Mouse (Mus musculus) limb, embryonic 15.5 days (tissue): Measurements from ENCODE around the gene Ptbp1. TPM values are rescaled to one million over a fixed set of nuclear protein-coding genes. Genes with fewer than 3 reads are reported as not detected.

Source experiments
- ATAC-seq: fragments of 200-750 bp; cut with Nextera tagmentation; 2 replicates; pipeline ENCODE4 v1.8.0; 2017; ENCODE audit warnings: low read depth, moderate TSS enrichment; ENCODE audit not compliant: insufficient number of reproducible peaks, low FRiP score, low TSS enrichment
- H3K27ac ChIP-seq: fragments of 300-500 bp; sonication (generic); 2 replicates; pipeline ENCODE4 v1.5.1; 2015; ENCODE audit warnings: moderate library complexity, mild to moderate bottlenecking, inconsistent platforms
- H3K27me3 ChIP-seq: fragments of 300-500 bp; sonication (generic); 2 replicates; pipeline ENCODE4 v1.6.1; 2015; ENCODE audit warnings: inconsistent platforms
- H3K36me3 ChIP-seq: fragments of 300-500 bp; sonication (generic); 2 replicates; pipeline ENCODE4 v1.6.1; 2015; ENCODE audit warnings: inconsistent platforms
- H3K4me1 ChIP-seq: fragments of 300-500 bp; sonication (generic); 2 replicates; pipeline ENCODE4 v1.6.1; 2015; ENCODE audit warnings: inconsistent platforms
- H3K4me2 ChIP-seq: fragments of 300-500 bp; sonication (generic); 2 replicates; pipeline ENCODE4 v1.6.1; 2015; ENCODE audit warnings: mild to moderate bottlenecking, inconsistent platforms
- H3K4me3 ChIP-seq: fragments of 300-500 bp; sonication (generic); 2 replicates; pipeline ENCODE4 v1.5.1; 2015; ENCODE audit warnings: mild to moderate bottlenecking, inconsistent platforms
- H3K9ac ChIP-seq: fragments of 300-500 bp; sonication (generic); 2 replicates; pipeline ENCODE4 v1.6.1; 2015; ENCODE audit warnings: inconsistent platforms
- H3K9me3 ChIP-seq: fragments of 300-500 bp; sonication (generic); 2 replicates; pipeline ENCODE4 v1.6.1; 2016; ENCODE audit warnings: inconsistent platforms
- WGBS: fragments of 180-500 bp; shearing (Covaris S2); methylation state at CpG from one replicate; pipeline ENCODE4 v1.1.7; 2015; 5-methylcytosine and 5-hydroxymethylcytosine counted together
- polyA plus RNA-seq: library from polyadenylated mRNA; unstranded; fragments of >200 nt; fragmentation: Nextera tagmentation; extraction: Ambion mirVana; gene quantifications from 2 replicates; pipeline ENCODE4 v1.2.1, GENCODE M21; 2015

The Ptbp1 gene
- polyA plus RNA-seq, 1 experiment from 2014 or later, result 303 TPM

DNA sequence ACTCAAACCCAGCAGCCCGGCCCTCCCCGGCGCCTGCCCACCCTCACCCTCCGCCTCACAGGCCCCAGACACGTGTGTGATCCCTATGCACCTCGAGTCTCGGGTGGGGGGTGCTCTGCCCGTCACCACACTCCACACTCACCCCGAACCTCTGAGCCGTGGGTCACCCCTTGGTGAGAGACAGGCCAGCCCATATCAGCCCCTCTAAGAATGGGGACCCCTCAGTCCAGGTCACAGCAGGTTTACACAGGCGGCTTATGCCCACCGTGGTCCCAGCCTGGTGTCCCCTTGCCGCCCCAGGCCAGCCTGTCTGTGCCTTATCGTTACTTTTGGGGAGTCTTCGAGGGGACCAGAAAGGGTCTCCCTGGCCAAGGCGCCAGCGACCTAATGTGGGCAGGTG, 34.6 kb upstream of the Ptbp1 start:
- WGBS, result 92% methylated on average over 17 of the region's 17 CpGs

DNA sequence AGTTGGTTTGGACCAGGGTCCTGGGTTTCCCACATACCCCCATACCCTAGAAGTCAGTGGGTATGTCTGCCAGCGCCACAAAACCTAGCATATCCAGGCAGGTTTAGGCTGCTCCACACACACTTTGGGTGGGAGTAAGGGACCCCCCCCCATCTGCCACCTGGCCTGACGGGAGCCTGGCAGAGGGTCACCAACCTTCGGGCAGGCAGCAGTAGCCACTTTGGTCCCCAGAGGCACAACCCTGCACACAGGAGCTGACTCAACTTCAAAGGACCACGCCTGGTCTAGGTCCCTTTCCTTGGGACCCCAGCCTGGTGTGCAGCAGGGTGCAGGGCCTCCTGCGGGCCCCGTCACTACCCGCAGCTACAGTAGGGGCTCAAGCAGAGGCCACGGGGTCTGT, 34.0 kb upstream of the Ptbp1 start:
- Histone ChIP-seq H3K9me3 (no peaks in the 10 kb centered on the region), H3K27ac (no peak overlapping the region), H3K4me2 (no peak overlapping the region), H3K4me3 (no peak overlapping the region), H3K9ac (no peak overlapping the region), H3K27me3 (no peaks in the 10 kb centered on the region), H3K4me1 (peaks cover 19% of the 10 kb centered on the region), H3K36me3 (peaks cover 47% of the 10 kb centered on the region)
- 80% methylated on average over 6 of the region's 8 CpGs for WGBS
- no peak for ATAC-seq

More for the DNA sequence above, 34.6 kb upstream of the Ptbp1 start:
- no peak overlapping the region for H3K4me3 ChIP-seq
- no peak overlapping the region for H3K27ac ChIP-seq
- H3K9me3 ChIP-seq, result no peaks in the 10 kb centered on the region
- ATAC-seq, result no peak
- no peaks in the 10 kb centered on the region for H3K27me3 ChIP-seq
- H3K36me3 ChIP-seq, result peaks cover 50% of the 10 kb centered on the region
- H3K4me2 ChIP-seq, result no peak overlapping the region
- H3K4me1 ChIP-seq, result peaks cover 19% of the 10 kb centered on the region
- no peak overlapping the region for H3K9ac ChIP-seq

DNA sequence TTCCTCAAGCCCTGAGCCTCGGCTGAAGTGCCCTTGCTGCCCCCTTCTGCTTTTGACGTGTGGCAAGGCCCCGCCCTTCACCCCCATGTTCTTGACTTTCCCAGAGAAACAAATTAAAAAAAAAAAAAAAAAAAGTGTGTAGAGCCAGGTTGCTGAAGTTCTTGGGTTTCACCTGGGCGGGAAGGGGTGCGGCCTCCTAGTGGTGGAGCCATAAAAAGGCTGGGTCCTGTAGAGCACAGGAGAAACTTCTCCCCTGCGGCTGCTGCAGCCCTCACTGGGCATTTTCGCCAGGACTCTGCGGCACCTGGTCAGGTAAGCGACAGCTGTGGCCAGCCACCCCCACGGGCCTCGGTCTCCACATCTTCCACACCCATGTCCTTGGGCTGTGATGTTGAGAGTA, 33.4 kb upstream of the Ptbp1 start, which contains the start of gene Misp:
Gene Misp (plus strand): TSS at position 208 of the 400 bp plus-strand sequence.
- Histone ChIP-seq H3K27me3 (no peaks in the 10 kb centered on the region), H3K4me3 (no peak within 1 kb of the TSS), H3K36me3 (peaks cover 42% of the 10 kb centered on the region), H3K9ac (no peak within 1 kb of the TSS), H3K9me3 (no peaks in the 10 kb centered on the region), H3K4me2 (no peak within 1 kb of the TSS), H3K4me1 (peaks cover 19% of the 10 kb centered on the region), H3K27ac (no peak within 1 kb of the TSS)
- no peak for ATAC-seq
- WGBS, result 48% methylated on average over 11 of the region's 11 CpGs

DNA sequence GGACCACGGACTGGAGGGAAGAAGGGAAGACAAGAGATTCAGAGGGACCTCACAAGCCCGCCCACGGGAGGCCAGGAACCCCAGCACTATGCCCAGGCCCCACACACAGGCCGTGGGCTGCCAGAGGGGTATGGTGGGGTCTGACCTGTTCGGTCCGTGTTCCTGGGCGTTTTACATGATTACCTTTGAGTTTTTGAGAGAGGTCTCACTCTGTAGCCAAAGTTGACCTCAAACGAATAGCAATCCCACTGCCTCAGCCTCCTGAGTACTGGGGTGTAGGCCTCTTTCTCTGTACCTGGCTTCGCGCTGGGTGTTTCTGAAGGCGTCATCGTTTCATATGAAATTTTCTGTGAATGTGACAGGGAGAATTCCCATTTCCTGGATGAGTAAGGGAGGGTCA, 32.5 kb upstream of the Ptbp1 start:
- WGBS, result 89% methylated on average over 12 of the region's 12 CpGs
- no peak overlapping the region for H3K27ac ChIP-seq
- no peaks in the 10 kb centered on the region for H3K27me3 ChIP-seq
- H3K36me3 ChIP-seq, result peaks cover 32% of the 10 kb centered on the region
- no peak overlapping the region for H3K4me2 ChIP-seq
- no peak overlapping the region for H3K9ac ChIP-seq
- no peaks in the 10 kb centered on the region for H3K9me3 ChIP-seq
- ATAC-seq, result no peak
- peaks cover 19% of the 10 kb centered on the region for H3K4me1 ChIP-seq
- no peak overlapping the region for H3K4me3 ChIP-seq

DNA sequence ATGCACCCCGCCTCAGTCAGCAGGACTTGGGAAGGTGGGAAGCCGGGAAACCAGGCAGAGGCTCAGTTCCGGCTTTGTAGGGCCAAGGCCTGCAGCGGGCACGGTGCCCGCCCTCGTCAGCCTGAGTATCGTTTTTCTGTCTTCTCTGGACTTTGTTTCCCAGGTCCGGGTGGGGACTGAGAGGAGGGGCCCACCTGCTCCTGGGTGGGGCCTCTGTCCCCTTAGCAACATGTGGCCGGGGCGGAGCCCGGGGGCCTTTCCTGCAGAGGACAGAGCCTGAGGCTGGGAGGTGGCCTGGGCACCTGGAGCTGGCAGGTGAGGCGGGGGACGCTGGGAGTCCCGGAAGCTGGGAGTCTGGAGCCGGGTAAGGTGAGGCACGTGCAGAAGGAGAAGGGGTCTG, 31.9 kb upstream of the Ptbp1 start:
- no peaks in the 10 kb centered on the region for H3K9me3 ChIP-seq
- no peak overlapping the region for H3K9ac ChIP-seq
- H3K4me3 ChIP-seq, result no peak overlapping the region
- no peak for ATAC-seq
- H3K27me3 ChIP-seq, result no peaks in the 10 kb centered on the region
- peaks cover 19% of the 10 kb centered on the region for H3K4me1 ChIP-seq
- peaks cover 28% of the 10 kb centered on the region for H3K36me3 ChIP-seq
- H3K4me2 ChIP-seq, result peak overlapping the region; percentile 26
- WGBS, result 22% methylated on average over 17 of the region's 17 CpGs
- 0 out of 2 replicates have a peak overlapping the region, but pooled peaks have one; percentile 54 for H3K27ac ChIP-seq

DNA sequence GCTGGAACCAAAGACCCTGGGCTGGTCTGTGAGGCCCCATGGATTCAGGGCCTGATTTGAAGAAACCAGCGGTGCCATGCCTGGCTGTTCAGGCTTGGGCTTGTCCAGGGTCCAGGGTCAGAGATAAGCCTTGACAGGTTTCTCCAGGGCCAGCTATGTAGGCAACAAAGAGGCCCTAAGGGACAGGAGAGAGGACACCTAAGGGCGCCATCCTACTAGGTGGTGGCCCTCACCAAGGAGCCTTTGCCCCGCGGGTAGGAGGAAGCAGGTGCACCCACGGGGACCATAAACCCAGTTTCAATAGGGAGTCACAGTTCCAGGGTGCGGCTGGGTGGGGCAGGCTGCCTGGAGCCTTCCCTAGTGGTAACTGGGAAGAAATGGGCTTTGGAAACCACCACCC, 31.2 kb upstream of the Ptbp1 start:
- Histone ChIP-seq H3K4me1 (peaks cover 19% of the 10 kb centered on the region), H3K9ac (no peak overlapping the region), H3K36me3 (peaks cover 28% of the 10 kb centered on the region), H3K4me2 (no peak overlapping the region), H3K4me3 (no peak overlapping the region), H3K27ac (no peak overlapping the region), H3K27me3 (no peaks in the 10 kb centered on the region), H3K9me3 (no peaks in the 10 kb centered on the region)
- no peak for ATAC-seq
- WGBS, result 76% methylated on average over 6 of the region's 6 CpGs

DNA sequence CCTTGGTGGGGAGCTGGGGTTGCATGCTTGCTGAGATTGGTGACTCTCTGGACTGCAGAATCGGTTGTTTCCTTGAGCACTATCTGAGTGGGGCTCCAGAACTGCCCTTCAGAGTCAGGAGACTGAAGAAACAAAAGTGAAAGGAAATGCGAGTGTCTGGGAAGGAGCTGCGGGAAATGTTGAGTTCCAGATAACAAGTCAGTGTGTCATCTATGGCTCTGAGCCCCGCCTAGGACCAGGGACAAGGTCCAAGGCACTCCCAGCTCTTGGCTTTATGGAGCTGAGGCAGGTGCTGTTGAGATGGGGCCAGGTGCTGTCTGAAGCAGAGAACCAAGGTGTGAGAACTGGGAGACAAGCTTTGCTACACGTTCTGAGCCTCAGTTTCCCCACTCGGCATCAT, 29.8 kb upstream of the Ptbp1 start:
- Histone ChIP-seq H3K9me3 (no peaks in the 10 kb centered on the region), H3K27me3 (no peaks in the 10 kb centered on the region), H3K4me1 (peaks cover 19% of the 10 kb centered on the region), H3K9ac (no peak overlapping the region), H3K4me2 (no peak overlapping the region), H3K27ac (no peak overlapping the region), H3K36me3 (peaks cover 15% of the 10 kb centered on the region), H3K4me3 (no peak overlapping the region)
- WGBS, result 65% methylated on average over 6 of the region's 6 CpGs
- no peak for ATAC-seq

DNA sequence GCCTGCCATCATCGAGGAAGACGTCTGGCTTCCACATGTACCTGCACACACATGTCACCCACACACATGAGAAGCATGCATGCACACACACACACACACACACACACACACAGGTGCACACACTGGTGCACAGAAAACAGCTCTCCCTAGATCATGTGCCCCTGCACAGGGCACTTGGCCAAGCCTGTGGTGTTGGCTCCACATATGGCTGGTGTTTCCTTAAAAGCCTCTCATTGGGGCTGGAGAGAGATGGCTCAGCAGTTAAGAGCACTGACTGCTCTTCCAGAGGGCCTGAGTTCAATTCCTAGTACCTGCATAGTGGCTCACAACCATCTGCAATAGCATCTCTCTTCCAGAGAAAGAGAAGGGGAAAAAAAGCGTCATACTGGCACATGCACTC, 22.6 kb upstream of the Ptbp1 start:
- no peak overlapping the region for H3K27ac ChIP-seq
- no peak overlapping the region for H3K4me2 ChIP-seq
- no peak overlapping the region for H3K9ac ChIP-seq
- no peaks in the 10 kb centered on the region for H3K36me3 ChIP-seq
- H3K4me3 ChIP-seq, result no peak overlapping the region
- H3K27me3 ChIP-seq, result no peaks in the 10 kb centered on the region
- no peak for ATAC-seq
- H3K4me1 ChIP-seq, result peaks cover 14% of the 10 kb centered on the region
- 75% methylated on average over 3 of the region's 3 CpGs for WGBS
- no peaks in the 10 kb centered on the region for H3K9me3 ChIP-seq

DNA sequence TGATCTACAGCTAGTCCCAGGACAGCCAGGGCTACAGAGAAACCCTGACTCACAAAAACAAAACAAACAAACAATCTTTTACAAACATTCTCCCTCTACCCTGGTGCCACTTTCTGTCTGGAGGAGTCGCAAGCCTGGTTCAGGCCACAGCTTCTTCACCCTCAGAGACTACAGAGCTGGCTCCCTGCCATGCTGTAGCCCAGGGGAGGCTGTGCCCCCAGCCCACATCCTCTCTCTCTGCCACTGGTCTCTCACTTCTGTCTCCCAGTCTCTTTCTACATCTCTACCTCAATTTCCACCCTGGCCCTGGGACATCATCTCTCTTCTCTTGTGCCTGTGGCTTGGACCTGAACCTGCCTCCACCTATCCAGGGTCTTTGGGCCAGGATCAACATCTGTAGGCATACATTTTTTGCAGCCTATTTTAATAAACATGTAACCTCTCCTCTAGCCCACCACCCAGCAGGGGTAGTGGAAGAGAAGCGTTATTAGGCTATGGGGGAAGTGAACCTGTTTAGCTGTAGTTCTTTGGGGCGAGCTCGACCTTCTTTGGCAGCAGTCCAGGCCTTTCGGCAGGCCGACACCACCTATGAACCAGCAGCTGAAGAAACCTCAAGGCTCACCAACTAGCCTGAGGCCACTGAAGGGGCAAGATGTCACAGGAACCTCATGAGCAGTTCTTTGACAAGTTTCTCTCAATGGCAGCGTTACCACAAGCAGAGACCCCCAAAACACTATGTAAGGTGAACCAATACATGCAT, 22.0 kb upstream of the Ptbp1 start:
- H3K4me3 ChIP-seq, result no peak overlapping the region

DNA sequence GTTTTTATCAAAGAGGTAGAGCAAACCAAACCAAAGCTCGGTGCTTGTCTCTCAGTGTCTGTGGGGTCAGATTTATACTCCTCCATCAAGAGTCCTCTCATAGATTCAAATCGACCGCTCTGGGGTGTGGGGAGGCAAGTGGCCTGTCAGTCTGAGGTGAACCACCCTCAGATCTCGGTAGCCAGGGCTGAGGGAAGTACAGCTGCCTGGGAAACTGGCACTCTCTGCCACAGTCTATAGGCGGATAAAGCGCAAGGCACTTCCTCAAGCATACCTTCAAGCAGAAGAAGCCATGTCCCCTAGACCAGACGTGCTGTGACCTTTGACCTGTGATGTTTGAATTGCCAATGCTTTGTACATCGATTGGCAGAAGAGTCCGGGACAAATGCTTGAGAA, 21.4 kb upstream of the Ptbp1 start:
- no peaks in the 10 kb centered on the region for H3K9me3 ChIP-seq
- H3K36me3 ChIP-seq, result no peaks in the 10 kb centered on the region
- peaks cover 14% of the 10 kb centered on the region for H3K4me1 ChIP-seq
- H3K27me3 ChIP-seq, result no peaks in the 10 kb centered on the region
- no peak overlapping the region for H3K9ac ChIP-seq
- no peak overlapping the region for H3K4me2 ChIP-seq
- no peak overlapping the region for H3K27ac ChIP-seq
- WGBS, result 73% methylated on average over 9 of the region's 9 CpGs
- no peak for ATAC-seq
- no peak overlapping the region for H3K4me3 ChIP-seq

More for the DNA sequence above, 22.0 kb upstream of the Ptbp1 start:
- Histone ChIP-seq H3K4me1 (peaks cover 14% of the 10 kb centered on the region), H3K4me2 (no peak overlapping the region), H3K9me3 (no peaks in the 10 kb centered on the region), H3K9ac (no peak overlapping the region), H3K27me3 (no peaks in the 10 kb centered on the region), H3K27ac (no peak overlapping the region), H3K36me3 (no peaks in the 10 kb centered on the region)
- ATAC-seq, result no peak
- WGBS, result 44% methylated on average over 7 of the region's 7 CpGs

DNA sequence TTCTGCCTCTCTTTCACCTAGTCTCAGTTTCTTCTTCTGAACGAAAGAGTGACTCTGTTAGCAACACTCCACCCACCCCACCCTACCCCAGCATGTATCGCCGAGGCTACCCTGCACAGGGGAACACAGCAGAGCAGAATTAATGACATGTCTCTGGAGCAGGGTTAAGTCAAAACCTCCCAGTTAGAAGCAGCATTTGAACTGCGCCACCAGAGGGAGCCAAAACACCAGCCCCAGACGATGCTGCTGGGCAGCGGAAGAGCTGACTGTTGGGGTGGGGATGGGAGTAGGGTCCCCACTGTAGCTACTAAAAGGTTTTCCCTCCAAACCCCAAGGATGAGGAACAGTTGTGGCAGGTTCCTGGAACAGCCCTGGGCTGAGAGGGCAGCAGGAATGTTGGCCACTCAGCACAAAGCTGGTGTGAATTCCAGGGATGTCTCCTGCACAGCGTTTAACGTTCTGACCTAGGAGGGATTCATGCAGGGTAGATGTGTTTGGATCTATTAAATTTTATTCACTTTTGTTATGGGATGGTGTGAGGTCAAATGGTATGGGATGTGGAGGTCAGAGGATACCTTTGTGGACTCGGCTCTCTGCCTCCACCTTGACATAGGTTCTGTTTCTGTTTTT, 19.3 kb upstream of the Ptbp1 start:
- Histone ChIP-seq H3K4me3 (no peak overlapping the region), H3K27me3 (no peaks in the 10 kb centered on the region), H3K4me2 (no peak overlapping the region), H3K27ac (no peak overlapping the region), H3K36me3 (no peaks in the 10 kb centered on the region), H3K9ac (no peak overlapping the region), H3K9me3 (no peaks in the 10 kb centered on the region), H3K4me1 (peaks cover 14% of the 10 kb centered on the region)
- 19% methylated on average over 9 of the region's 9 CpGs for WGBS
- no peak for ATAC-seq

DNA sequence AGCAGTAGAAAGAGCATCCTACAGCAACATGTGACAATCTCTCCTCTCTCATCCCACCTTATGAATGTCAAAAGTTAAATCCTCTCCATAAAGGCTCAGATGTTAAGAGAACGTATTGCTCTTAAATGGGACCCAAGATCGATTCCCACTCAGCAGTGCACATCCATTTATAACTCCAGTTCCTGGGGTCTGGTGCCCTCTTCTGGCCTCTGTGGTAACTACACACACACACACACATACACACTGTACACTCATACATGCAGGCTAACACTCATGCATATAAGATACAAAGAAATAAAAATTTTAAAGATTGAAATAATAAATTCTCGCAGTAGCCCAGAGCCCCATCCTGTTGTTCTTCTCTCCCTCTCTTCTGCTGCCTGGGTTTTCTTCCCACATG, 17.3 kb upstream of the Ptbp1 start:
- peaks cover 28% of the 10 kb centered on the region for H3K4me1 ChIP-seq
- H3K9ac ChIP-seq, result no peak overlapping the region
- no peaks in the 10 kb centered on the region for H3K27me3 ChIP-seq
- H3K4me3 ChIP-seq, result no peak overlapping the region
- no peaks in the 10 kb centered on the region for H3K9me3 ChIP-seq
- 92% methylated on average over 3 of the region's 3 CpGs for WGBS
- no peak overlapping the region for H3K27ac ChIP-seq
- H3K36me3 ChIP-seq, result no peaks in the 10 kb centered on the region
- ATAC-seq, result no peak
- no peak overlapping the region for H3K4me2 ChIP-seq
